Mouse (Mus musculus): ENCODE data around the gene Ccdc43. TPM values are rescaled to one million over a fixed set of nuclear protein-coding genes. Genes with fewer than 3 reads are reported as not detected.
"Not testable (repeated sequence)": the region's sequence is repeated elsewhere in the genome, so short reads cannot be mapped to it uniquely, and the experiment has no call there.

The Ccdc43 gene
- total and polyA plus RNA-seq, 2 experiments from 2014 or later = 20.8 to 25.5 TPM

- H3K36me3 ChIP-seq (replicated peaks; ENCODE audit: control insufficient read depth, insufficient read depth, low read length) = no peaks in the 10 kb centered on the region
- no peaks in the 10 kb centered on the region for H3K4me1 ChIP-seq (ENCODE audit: control insufficient read depth, insufficient read depth)
- no peaks in the 10 kb centered on the region for H3K9me3 ChIP-seq (replicated peaks; ENCODE audit: control insufficient read depth, low read length)
- no peaks in the 10 kb centered on the region for H3K27me3 ChIP-seq (ENCODE audit: control insufficient read depth, insufficient read depth, low read length)
- WGBS = 68% methylated on average over 6 of the region's 6 CpGs
- H3K4me2 ChIP-seq (ENCODE audit: low read depth, low read length) = no peak overlapping the region
- no peak for ATAC-seq (ENCODE audit: insufficient read depth, low read depth)
- TF ChIP-seq EP300 (IDR thresholded peaks at IDR 0.05; ENCODE audit: low read depth) (no peak), CTCF (IDR thresholded peaks at IDR 0.05; ENCODE audit: low read depth) (no peak)
- DNase-seq (ENCODE audit: low spot score) = no peak
- H3K9ac ChIP-seq (replicated peaks; ENCODE audit: low read depth, low read length) = no peak overlapping the region
- no peak overlapping the region for H3K27ac ChIP-seq (ENCODE audit: low read depth)
- H3K4me3 ChIP-seq (ENCODE audit: low read depth, low read length) = no peak overlapping the region
Measured at GRCm38 (mm10) chr11:102731366-102731765, 33.8 kb upstream of the Ccdc43 start.

GRCm38 (mm10) chr11:102729835-102730234 lies 32.3 kb upstream of the Ccdc43 start:
- Histone ChIP-seq H3K36me3 (replicated peaks; ENCODE audit: control insufficient read depth, insufficient read depth, low read length) (no peaks in the 10 kb centered on the region), H3K9me3 (replicated peaks; ENCODE audit: control insufficient read depth, low read length) (no peaks in the 10 kb centered on the region), H3K9ac (replicated peaks; ENCODE audit: low read depth, low read length) (no peak overlapping the region), H3K4me2 (ENCODE audit: low read depth, low read length) (no peak overlapping the region), H3K4me1 (ENCODE audit: control insufficient read depth, insufficient read depth) (no peaks in the 10 kb centered on the region), H3K4me3 (ENCODE audit: low read depth, low read length) (no peak overlapping the region), H3K27me3 (ENCODE audit: control insufficient read depth, insufficient read depth, low read length) (no peaks in the 10 kb centered on the region), H3K27ac (ENCODE audit: low read depth) (no peak overlapping the region)
- ATAC-seq (ENCODE audit: insufficient read depth, low read depth) (no peak), DNase-seq (ENCODE audit: low spot score) (no peak)
- TF ChIP-seq EP300 (IDR thresholded peaks at IDR 0.05; ENCODE audit: low read depth) (no peak), CTCF (IDR thresholded peaks at IDR 0.05; ENCODE audit: low read depth) (no peak)
- WGBS = 63% methylated on average over 3 of the region's 3 CpGs

GRCm38 (mm10) chr11:102728614-102729013 lies 31.0 kb upstream of the Ccdc43 start:
- H3K4me1 ChIP-seq (ENCODE audit: control insufficient read depth, insufficient read depth) = no peaks in the 10 kb centered on the region

GRCm38 (mm10) chr11:102725574-102725973 lies 28.0 kb upstream of the Ccdc43 start:
- peak; percentile 29; the same call in 1 of the 2 replicates for TF ChIP-seq CTCF (IDR thresholded peaks at IDR 0.05; ENCODE audit: low read depth)
- TF ChIP-seq EP300 (IDR thresholded peaks at IDR 0.05; ENCODE audit: low read depth) = no peak
- ATAC-seq (ENCODE audit: insufficient read depth, low read depth) (no peak), DNase-seq (ENCODE audit: low spot score) (no peak)
- no peak overlapping the region for H3K27ac ChIP-seq (ENCODE audit: low read depth)
- WGBS = 37% methylated on average over 3 of the region's 3 CpGs
- no peaks in the 10 kb centered on the region for H3K36me3 ChIP-seq (replicated peaks; ENCODE audit: control insufficient read depth, insufficient read depth, low read length)
- no peaks in the 10 kb centered on the region for H3K27me3 ChIP-seq (ENCODE audit: control insufficient read depth, insufficient read depth, low read length)
- no peak overlapping the region for H3K4me2 ChIP-seq (ENCODE audit: low read depth, low read length)
- H3K4me3 ChIP-seq (ENCODE audit: low read depth, low read length) = no peak overlapping the region
- no peaks in the 10 kb centered on the region for H3K9me3 ChIP-seq (replicated peaks; ENCODE audit: control insufficient read depth, low read length)
- H3K4me1 ChIP-seq (ENCODE audit: control insufficient read depth, insufficient read depth) = no peaks in the 10 kb centered on the region
- no peak overlapping the region for H3K9ac ChIP-seq (replicated peaks; ENCODE audit: low read depth, low read length)

More at GRCm38 (mm10) chr11:102728614-102729013, 31.0 kb upstream of the Ccdc43 start:
- Histone ChIP-seq H3K4me3 (ENCODE audit: low read depth, low read length) (no peak overlapping the region), H3K9me3 (replicated peaks; ENCODE audit: control insufficient read depth, low read length) (no peaks in the 10 kb centered on the region), H3K36me3 (replicated peaks; ENCODE audit: control insufficient read depth, insufficient read depth, low read length) (no peaks in the 10 kb centered on the region), H3K27me3 (ENCODE audit: control insufficient read depth, insufficient read depth, low read length) (no peaks in the 10 kb centered on the region), H3K27ac (ENCODE audit: low read depth) (no peak overlapping the region), H3K4me2 (ENCODE audit: low read depth, low read length) (no peak overlapping the region), H3K9ac (replicated peaks; ENCODE audit: low read depth, low read length) (no peak overlapping the region)
- DNase-seq (ENCODE audit: low spot score) (peak; percentile 69), ATAC-seq (ENCODE audit: insufficient read depth, low read depth) (peak; percentile 24; the same call in 1 of the 2 replicates)
- TF ChIP-seq EP300 (IDR thresholded peaks at IDR 0.05; ENCODE audit: low read depth) (no peak), CTCF (IDR thresholded peaks at IDR 0.05; ENCODE audit: low read depth) (peak; percentile 56)
- WGBS = 44% methylated on average over 7 of the region's 7 CpGs

- WGBS = 73% methylated on average over 7 of the region's 7 CpGs
Measured at GRCm38 (mm10) chr11:102716135-102716534, 18.6 kb upstream of the Ccdc43 start.

GRCm38 (mm10) chr11:102714578-102714977 lies 17.0 kb upstream of the Ccdc43 start:
- H3K36me3 ChIP-seq (replicated peaks; ENCODE audit: control insufficient read depth, insufficient read depth, low read length); H3K4me1 ChIP-seq (ENCODE audit: control insufficient read depth, insufficient read depth); ATAC-seq (ENCODE audit: insufficient read depth, low read depth); H3K27ac ChIP-seq (ENCODE audit: low read depth); H3K9ac ChIP-seq (replicated peaks; ENCODE audit: low read depth, low read length); H3K9me3 ChIP-seq (replicated peaks; ENCODE audit: control insufficient read depth, low read length); DNase-seq (ENCODE audit: low spot score); H3K27me3 ChIP-seq (ENCODE audit: control insufficient read depth, insufficient read depth, low read length); H3K4me2 ChIP-seq (ENCODE audit: low read depth, low read length); H3K4me3 ChIP-seq (ENCODE audit: low read depth, low read length): not testable (repeated sequence)
- TF ChIP-seq CTCF (IDR thresholded peaks at IDR 0.05; ENCODE audit: low read depth) = 0 out of 2 replicates have a peak, but pooled peaks have one; percentile 12
- WGBS = 79% methylated on average over 2 of the region's 2 CpGs

More at GRCm38 (mm10) chr11:102716135-102716534, 18.6 kb upstream of the Ccdc43 start:
- no peak overlapping the region for H3K4me2 ChIP-seq (ENCODE audit: low read depth, low read length)
- TF ChIP-seq CTCF (IDR thresholded peaks at IDR 0.05; ENCODE audit: low read depth) (no peak), EP300 (IDR thresholded peaks at IDR 0.05; ENCODE audit: low read depth) (no peak)
- DNase-seq (ENCODE audit: low spot score) (no peak), ATAC-seq (ENCODE audit: insufficient read depth, low read depth) (no peak)
- H3K4me3 ChIP-seq (ENCODE audit: low read depth, low read length) = no peak overlapping the region
- H3K27ac ChIP-seq (ENCODE audit: low read depth) = no peak overlapping the region
- no peaks in the 10 kb centered on the region for H3K27me3 ChIP-seq (ENCODE audit: control insufficient read depth, insufficient read depth, low read length)
- H3K9me3 ChIP-seq (replicated peaks; ENCODE audit: control insufficient read depth, low read length) = 0 out of 2 replicates have a peak, but pooled peaks cover 5% of the 10 kb centered on the region
- H3K9ac ChIP-seq (replicated peaks; ENCODE audit: low read depth, low read length) = no peak overlapping the region
- no peaks in the 10 kb centered on the region for H3K36me3 ChIP-seq (replicated peaks; ENCODE audit: control insufficient read depth, insufficient read depth, low read length)
- H3K4me1 ChIP-seq (ENCODE audit: control insufficient read depth, insufficient read depth) = no peaks in the 10 kb centered on the region

All from heart, postnatal 0 days (tissue).